Mouse (Mus musculus) CH12.LX (cell line): ENCODE results near the gene Camkk2. TPM values are rescaled to one million over a fixed set of nuclear protein-coding genes. Genes with fewer than 3 reads are reported as not detected.

ENCODE experiments used
- DNase-seq: peaks from one replicate; pipeline ENCODE4 v3.0.0-alpha.2; 2013; ENCODE audit errors: extremely low read depth
- H3K27ac ChIP-seq: 2 replicates; pipeline ENCODE4 v1.5.1; 2012; ENCODE audit warnings: low read depth, mild to moderate bottlenecking, control low read depth, moderate library complexity; ENCODE audit not compliant: insufficient read depth
- H3K27me3 ChIP-seq: replicated peaks from 2 replicates; pipeline ENCODE3; 2012; ENCODE audit warnings: inconsistent platforms
- H3K36me3 ChIP-seq, 2 experiments: replicated peaks in 1 of 2; 2 replicates each; pipeline versions ENCODE3 to v1.6.1; 2012; ENCODE audit warnings: inconsistent platforms in 1 of 2, low read length in 1 of 2, mild to moderate bottlenecking in 1 of 2, mixed read lengths in 1 of 2, moderate library complexity in 1 of 2; ENCODE audit not compliant: control insufficient read depth in 1 of 2, insufficient read depth in 1 of 2
- H3K4me1 ChIP-seq, 2 experiments: 2 replicates each; pipeline ENCODE4 v1.6.1; 2012; ENCODE audit warnings: inconsistent platforms in 1 of 2, moderate library complexity in 1 of 2; ENCODE audit not compliant: insufficient read depth in 2 of 2, control insufficient read depth in 1 of 2
- H3K4me2 ChIP-seq: 2 replicates; pipeline ENCODE4 v1.6.1; 2012; ENCODE audit warnings: low read depth, mild to moderate bottlenecking, control low read depth; ENCODE audit not compliant: poor library complexity, insufficient read depth, severe bottlenecking
- H3K4me3 ChIP-seq, 3 experiments: fragments of 150-350 bp in 1 of 3; sonication (generic) in 1 of 3; replicated peaks in 1 of 3; 2 replicates each; pipeline versions ENCODE3 to v1.5.1; 2011 to 2012; ENCODE audit warnings: low read depth in 2 of 3, low read length in 2 of 3, mild to moderate bottlenecking in 2 of 3, moderate library complexity in 2 of 3, control low read depth in 1 of 3, improper control_type of control experiment in 1 of 3, inconsistent platforms in 1 of 3, mixed read lengths in 1 of 3; ENCODE audit not compliant: poor library complexity in 1 of 3
- H3K79me2 ChIP-seq: replicated peaks from 2 replicates; pipeline ENCODE4 v1.6.1; 2012; ENCODE audit warnings: mild to moderate bottlenecking, moderate library complexity; ENCODE audit not compliant: control insufficient read depth, poor library complexity, insufficient read depth, severe bottlenecking; ENCODE audit errors: extremely low read depth
- H3K9ac ChIP-seq: 2 replicates; pipeline ENCODE4 v1.6.1; 2012; ENCODE audit warnings: low read depth, mild to moderate bottlenecking, control low read depth, moderate library complexity; ENCODE audit not compliant: insufficient read depth
- H3K9me3 ChIP-seq: replicated peaks from 2 replicates; pipeline ENCODE3; 2012; ENCODE audit warnings: low read length, inconsistent platforms, mixed read lengths
- BHLHE40 ChIP-seq: IDR thresholded peaks from 2 replicates; pipeline ENCODE4 v1.6.1; 2011; ENCODE audit warnings: mild to moderate bottlenecking, low read depth, low read length, improper control_type of control experiment
- CTCF ChIP-seq, 2 experiments: IDR thresholded peaks in 1 of 2; conservative IDR thresholded peaks in 1 of 2; 2 replicates each; pipeline ENCODE4 v1.5.1; 2011 to 2012; ENCODE audit warnings: low read depth in 2 of 2, low read length in 2 of 2, improper control_type of control experiment in 1 of 2, inconsistent platforms in 1 of 2, mild to moderate bottlenecking in 1 of 2, moderate library complexity in 1 of 2
- ELF1 ChIP-seq: IDR thresholded peaks from 2 replicates; pipeline ENCODE4 v1.6.1; 2014; ENCODE audit warnings: low read depth, mild to moderate bottlenecking, inconsistent platforms, low read length, improper control_type of control experiment
- MAX ChIP-seq: IDR thresholded peaks from 2 replicates; pipeline ENCODE4 v1.6.1; 2011; ENCODE audit warnings: low read length, improper control_type of control experiment
- MXI1 ChIP-seq: IDR thresholded peaks from 2 replicates; pipeline ENCODE4 v1.6.1; 2011; ENCODE audit warnings: mild to moderate bottlenecking, low read depth, low read length, improper control_type of control experiment
- MYC ChIP-seq: IDR thresholded peaks from 2 replicates; pipeline ENCODE4 v1.6.1; 2011; ENCODE audit warnings: low read depth, mild to moderate bottlenecking, improper control_type of control experiment, low read length
- NELFE ChIP-seq: IDR thresholded peaks from 2 replicates; pipeline ENCODE4 v1.6.1; 2011; ENCODE audit warnings: low read depth, low read length, improper control_type of control experiment
- TCF12 ChIP-seq: IDR thresholded peaks from 2 replicates; pipeline ENCODE4 v1.6.1; 2014; ENCODE audit warnings: low read depth, mild to moderate bottlenecking, inconsistent platforms, low read length, improper control_type of control experiment
- UBTF ChIP-seq: IDR thresholded peaks from 2 replicates; pipeline ENCODE4 v1.6.1; 2012; ENCODE audit warnings: low read depth, mild to moderate bottlenecking, inconsistent platforms, low read length, improper control_type of control experiment, moderate library complexity
- ZKSCAN1 ChIP-seq: IDR thresholded peaks from 2 replicates; pipeline ENCODE4 v1.6.1; 2012; ENCODE audit warnings: low read depth, inconsistent platforms, low read length, improper control_type of control experiment, borderline replicate concordance
- dilution Hi-C: fragments of 300-500 bp; cut with MboI; formaldehyde crosslinking; loops from 2 replicates; pipeline ENCODE4 v1.14.3; 2020; ENCODE audit warnings: low sequenced_read_pairs; ENCODE audit not compliant: extremely low pct_unique_long_range_greater_than_20kb, extremely low pct_ligation_motif_present
- in situ Hi-C: fragments of 300-500 bp; cut with MboI; formaldehyde crosslinking; loops from 3 replicates; pipeline ENCODE4 v1.14.3; 2019; ENCODE audit warnings: low sequenced_read_pairs, low pct_ligation_motif_present, low pct_unique_long_range_greater_than_20kb, mixed read lengths
- polyA plus RNA-seq: library from polyadenylated mRNA; unstranded; fragments of >175 nt; gene quantifications from 2 replicates; pipeline ENCODE4 v1.2.1, GENCODE M21; 2012; ENCODE audit warnings: low read depth; ENCODE audit not compliant: insufficient read length
- total RNA-seq, 2 experiments: library from RNA; depleted of rRNA; stranded (reverse); fragments of 300-350 nt in 1 of 2; fragments of >200 nt in 1 of 2; gene quantifications; 2 replicates each; pipeline ENCODE4 v1.2.3; 2012 to 2014

The Camkk2 gene
- total and polyA plus RNA-seq, 3 experiments = 8.6 to 12.7 (median 12.3) TPM

DNA sequence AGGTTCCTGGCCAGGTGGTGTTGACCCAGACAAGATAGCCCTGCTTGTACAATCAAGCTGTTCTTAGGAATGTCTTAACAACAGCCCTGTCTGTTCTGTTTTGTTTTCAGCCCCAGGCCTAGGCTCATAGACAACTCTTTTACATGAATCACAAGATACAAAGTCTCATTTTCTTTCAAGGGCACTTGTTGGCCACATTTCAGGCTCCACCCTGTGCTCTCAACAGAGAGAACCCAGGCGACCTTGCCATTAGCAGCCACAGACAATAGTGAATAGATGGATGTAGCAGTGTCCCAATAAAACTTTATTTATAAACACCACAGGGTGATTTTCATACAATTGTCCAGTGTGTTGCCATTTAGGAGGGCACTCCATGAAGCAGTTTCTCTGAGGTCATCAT lies 2.9 kb upstream of the Camkk2 start (continued):
- TF ChIP-seq TCF12 = no peak
- no peak for TF ChIP-seq MYC

DNA sequence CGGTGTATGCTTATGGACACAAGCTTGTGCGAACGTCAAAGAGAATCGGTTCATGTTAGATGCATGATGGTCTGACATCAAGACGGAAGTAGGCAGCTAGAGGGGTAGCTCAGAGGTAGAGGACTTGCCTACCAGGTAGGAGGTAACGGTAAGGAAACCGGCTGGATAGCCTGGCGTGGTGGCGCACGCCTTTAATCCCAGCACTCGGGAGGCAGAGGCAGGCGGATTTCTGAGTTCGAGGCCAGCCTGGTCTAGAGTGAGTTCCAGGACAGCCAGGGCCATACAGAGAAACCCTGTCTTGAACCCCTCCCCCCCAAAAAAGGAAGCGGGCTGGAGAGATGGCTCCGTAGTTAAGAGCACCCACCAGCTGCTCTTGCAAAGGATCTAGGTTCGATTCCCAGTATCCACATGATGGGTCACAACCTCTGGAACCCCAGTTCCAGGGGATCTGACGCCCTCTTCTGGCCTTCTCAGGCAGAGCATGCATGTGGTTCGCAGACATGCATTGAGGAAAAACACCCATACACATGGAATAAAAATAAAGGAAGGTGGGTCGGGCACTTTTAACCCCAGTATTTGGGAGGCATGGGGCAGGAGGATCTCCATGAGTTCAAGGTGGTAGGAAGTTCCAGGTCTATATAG lies 1.7 kb upstream of the Camkk2 start:
- dilution Hi-C loops = no loop called here
- Histone ChIP-seq H3K79me2 (no peaks in the 10 kb centered on the region), H3K27me3 (no peaks in the 10 kb centered on the region), H3K4me1 (peaks cover 0 to 18% of the 10 kb centered on the region in 2 experiments; a peak in 2 of 4 replicates), H3K36me3 (peaks cover 0 to under 1% of the 10 kb centered on the region in 2 experiments), H3K9ac (no peak overlapping the region), H3K27ac (no peak overlapping the region), H3K4me3 (no peak overlapping the region), H3K4me2 (no peak overlapping the region), H3K9me3 (no peaks in the 10 kb centered on the region)
- TF ChIP-seq NELFE (no peak), CTCF (conservative IDR thresholded peaks at IDR 0.05 in 1 of 2, IDR thresholded peaks at IDR 0.05 in 1 of 2; ENCODE audit: low read depth in 2 of 2, low read length in 2 of 2) (peak in 1 of 2 experiments; percentile 9; a peak in 1 of 4 replicates)
- in situ Hi-C loops = no loop called here
- no peak for DNase-seq

DNA sequence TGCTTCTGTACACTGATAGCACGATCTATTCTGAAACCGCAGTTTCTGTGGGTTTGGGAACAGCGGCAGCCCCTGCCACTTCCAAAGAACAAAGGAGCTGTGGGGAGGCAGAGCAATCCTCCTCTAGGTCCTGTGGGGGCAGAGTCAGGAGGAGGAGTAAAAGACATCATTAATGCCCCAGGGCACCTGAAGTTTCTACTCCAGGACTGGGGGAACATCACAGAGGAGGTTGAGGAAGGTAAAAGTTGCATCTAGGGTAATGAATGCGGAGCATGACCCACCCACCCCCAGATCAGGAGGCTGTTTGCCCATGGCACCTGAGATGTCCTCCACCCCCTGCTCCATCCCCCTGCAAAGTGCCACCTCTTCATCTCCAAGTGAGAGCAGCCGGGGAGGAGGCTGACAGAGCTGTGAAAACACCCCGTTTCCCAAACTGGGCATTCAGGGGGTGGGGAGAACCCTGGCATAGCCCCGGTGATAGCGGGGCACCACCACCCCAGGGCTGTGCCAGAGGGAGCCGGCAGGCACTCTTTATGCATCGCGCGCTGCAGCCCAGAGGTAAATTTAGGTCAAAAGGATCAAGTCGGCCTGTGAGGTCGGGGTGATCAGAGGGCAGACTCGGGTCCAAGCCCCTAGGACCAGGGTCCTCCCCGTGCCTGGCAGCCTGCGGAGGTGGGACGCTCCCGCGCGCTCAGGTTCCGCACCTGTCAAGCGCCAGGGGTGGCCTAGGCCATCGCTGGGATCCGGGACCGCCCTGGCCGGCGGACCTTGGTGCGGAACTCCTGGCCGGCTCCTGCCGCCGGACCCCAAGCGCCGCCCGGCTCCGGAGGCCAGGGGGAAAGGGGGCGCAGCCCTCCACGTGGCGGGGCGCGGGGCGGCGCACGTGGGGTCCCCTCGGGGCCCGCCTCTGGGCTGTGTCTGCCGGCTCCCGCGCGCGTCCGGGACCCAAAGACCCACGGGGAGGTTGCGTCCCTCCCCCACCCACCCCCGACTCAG lies 680 bp downstream of the Camkk2 start:
- peaks cover 0 to 17% of the 10 kb centered on the region in 2 experiments; a peak in 2 of 4 replicates for H3K4me1 ChIP-seq
- peak overlapping the region; percentile 54 to 81 (median 66) for H3K4me3 ChIP-seq
- no peaks in the 10 kb centered on the region for H3K27me3 ChIP-seq
- no peaks in the 10 kb centered on the region for H3K79me2 ChIP-seq
- peak overlapping the region; percentile 53 for H3K4me2 ChIP-seq
- peaks cover 0 to 8% of the 10 kb centered on the region in 2 experiments for H3K36me3 ChIP-seq
- H3K9me3 ChIP-seq = no peaks in the 10 kb centered on the region
- dilution Hi-C loops = no loop called here
- no peak overlapping the region for H3K27ac ChIP-seq
- TF ChIP-seq MAX (peak; percentile 38; the same call in 1 of the 2 replicates), ZKSCAN1 (no peak), BHLHE40 (no peak), ELF1 (0 out of 2 replicates have a peak, but pooled peaks have one; percentile 22), MXI1 (peak; percentile 75; the same call in 1 of the 2 replicates), NELFE (no peak), MYC (no peak), UBTF (peak; percentile 54; the same call in 1 of the 2 replicates)
- TF ChIP-seq, all 38 proteins: peak for 4
- peak overlapping the region; percentile 92 for H3K9ac ChIP-seq
- DNase-seq = no peak
- in situ Hi-C loops = no loop called here
